Mouse (Mus musculus) stomach, postnatal 0 days (tissue): ENCODE results near the gene Adamts6.

Experiments used
- CTCF ChIP-seq: IDR thresholded peaks from 2 replicates; pipeline ENCODE4 v1.5.1; 2016; ENCODE audit warnings: antibody characterized with exemption, low read depth, mild to moderate bottlenecking, moderate library complexity
- EP300 ChIP-seq: optimal IDR thresholded peaks from 2 replicates; pipeline ENCODE3; 2016; ENCODE audit warnings: antibody characterized with exemption

GRCm38 (mm10) chr13:104510766-104511165, 223.1 kb downstream of the Adamts6 start:
- TF ChIP-seq CTCF (no peak), EP300 (no peak)
